Mouse (Mus musculus): ENCODE results near the gene Otulin.

DNA sequence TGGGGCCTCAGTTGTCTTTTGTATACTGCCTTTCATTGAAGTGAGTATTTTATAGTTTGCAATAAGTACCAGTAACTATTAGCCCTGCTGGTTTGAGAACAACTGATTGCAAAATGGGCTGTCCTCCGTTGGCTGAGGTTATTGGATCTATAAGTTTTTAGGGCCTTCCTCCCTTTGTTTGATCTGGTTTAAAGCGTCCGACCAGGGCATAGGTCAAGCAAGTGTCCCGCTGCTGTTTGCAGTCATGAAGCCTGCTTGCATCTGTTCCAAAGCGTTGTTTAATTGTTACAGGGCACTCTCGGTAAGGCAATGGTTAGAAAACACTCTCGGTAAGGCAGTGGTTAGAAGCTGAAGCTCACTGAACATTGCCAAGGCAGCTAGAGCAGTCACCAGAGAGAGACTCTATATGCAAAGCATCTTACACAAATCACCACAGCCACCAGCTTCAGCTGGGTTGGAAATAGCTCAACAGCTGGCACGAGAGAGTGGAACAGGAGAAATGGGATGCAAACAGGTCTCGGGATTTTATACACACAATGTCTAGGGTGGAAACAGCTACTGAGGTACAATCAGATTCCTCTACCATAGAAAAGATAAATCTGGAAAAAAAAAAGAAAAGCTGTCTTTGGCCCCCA lies 80.0 kb downstream of the Otulin start:
- TF ChIP-seq CTCF (IDR thresholded peaks at IDR 0.05; ENCODE audit: extremely low read depth, insufficient read depth, insufficient read length, insufficient replicate concordance) (no peak), POLR2A (IDR thresholded peaks at IDR 0.05; ENCODE audit: low read depth, low read length) (no peak)
